Mouse (Mus musculus): ENCODE measurements around the gene Cpb1. TPM values are rescaled to one million over a fixed set of nuclear protein-coding genes. Genes with fewer than 3 reads are reported as not detected.

Cpb1 gene
- not detected in 2 replicates for polyA plus RNA-seq (2015; fragmentation: Nextera tagmentation; extraction: Ambion mirVana)

DNA sequence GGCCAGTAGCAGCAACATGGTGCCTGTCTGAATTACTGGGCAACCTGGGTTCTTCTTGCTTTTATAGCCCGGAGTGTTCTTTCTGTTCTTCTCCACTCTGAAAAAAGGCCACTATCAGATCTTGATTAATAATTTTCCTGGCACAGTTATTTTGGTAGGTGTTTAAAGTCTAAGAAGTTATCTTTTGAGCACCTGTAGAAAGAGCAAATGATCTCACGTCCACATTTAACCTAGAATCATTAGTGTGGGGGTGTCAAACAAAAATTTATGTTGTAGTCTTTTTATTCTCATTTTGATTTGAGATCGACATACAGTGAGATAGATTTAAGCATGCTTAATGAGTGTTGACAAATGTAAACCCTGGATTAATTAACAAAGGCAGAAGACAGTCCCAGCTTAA lies at the start of gene Cpb1:
Gene Cpb1, minus strand, starts transcription at position 101 of the 400 bp plus-strand sequence.
- no peaks in the 10 kb centered on the region for H3K27me3 ChIP-seq

DNA sequence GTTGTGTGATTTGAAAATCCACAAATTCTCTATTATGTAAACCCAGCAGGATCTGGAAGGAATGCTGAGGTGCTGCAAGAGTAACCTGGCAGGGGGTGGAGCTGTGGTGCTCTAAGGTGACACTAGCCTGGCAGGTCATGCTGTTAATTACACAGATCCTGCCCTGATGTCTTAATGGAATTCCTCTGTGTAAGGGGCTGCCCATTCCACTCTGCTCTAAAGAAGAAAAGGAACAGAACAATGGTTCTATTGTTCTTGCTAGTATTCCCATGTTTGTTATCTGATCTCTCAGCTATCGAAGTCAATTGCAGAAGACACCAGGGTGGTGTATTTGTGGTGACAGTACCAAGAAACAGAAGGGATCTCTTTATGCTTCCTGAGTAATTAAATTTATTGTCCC lies 41.7 kb upstream of the Cpb1 start:
- 5% methylated on average over 1 of the region's 1 CpGs for WGBS
- no peak for ATAC-seq
- H3K9ac ChIP-seq, result no peak overlapping the region

More for the DNA sequence above, at the start of gene Cpb1:
- Histone ChIP-seq H3K27ac (no peak within 1 kb of the TSS), H3K4me1 (no peaks in the 10 kb centered on the region), H3K9me3 (replicated peaks) (no peaks in the 10 kb centered on the region), H3K4me2 (no peak within 1 kb of the TSS), H3K4me3 (no peak within 1 kb of the TSS), H3K36me3 (ENCODE audit: poor library complexity, severe bottlenecking) (no peaks in the 10 kb centered on the region), H3K9ac (no peak within 1 kb of the TSS)
- WGBS, result 94% methylated on average over 3 of the region's 3 CpGs
- ATAC-seq, result no peak

DNA sequence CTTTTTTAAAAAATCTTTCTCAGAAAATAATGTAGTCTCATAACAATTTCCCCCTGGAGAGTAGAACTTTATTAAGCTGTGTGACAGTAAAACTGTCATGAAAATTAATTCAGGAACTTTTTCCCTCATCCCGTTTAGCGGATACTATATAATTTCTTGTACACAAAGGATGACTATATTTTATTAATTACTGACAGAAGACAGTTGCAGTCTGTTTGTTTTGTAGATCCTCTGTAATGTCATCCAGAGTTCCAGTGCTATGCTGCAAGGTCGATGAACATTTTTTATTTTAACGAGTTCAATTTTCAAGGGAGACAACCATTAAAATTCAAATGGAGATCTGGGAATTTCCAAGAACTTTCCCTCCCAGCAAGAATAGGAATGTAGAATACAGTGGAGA lies 33.6 kb upstream of the Cpb1 start:
- no peaks in the 10 kb centered on the region for H3K9me3 ChIP-seq (replicated peaks)
- ATAC-seq, result no peak
- H3K9ac ChIP-seq, result no peak overlapping the region
- H3K4me3 ChIP-seq, result no peak overlapping the region
- H3K4me2 ChIP-seq, result no peak overlapping the region
- no peaks in the 10 kb centered on the region for H3K27me3 ChIP-seq
- no peaks in the 10 kb centered on the region for H3K36me3 ChIP-seq (ENCODE audit: poor library complexity, severe bottlenecking)
- 90% methylated on average over 4 of the region's 4 CpGs for WGBS
- H3K4me1 ChIP-seq, result no peaks in the 10 kb centered on the region
- no peak overlapping the region for H3K27ac ChIP-seq

More for the DNA sequence above, 41.7 kb upstream of the Cpb1 start:
- Histone ChIP-seq H3K27me3 (no peaks in the 10 kb centered on the region), H3K9me3 (replicated peaks) (no peaks in the 10 kb centered on the region), H3K4me2 (no peak overlapping the region), H3K4me1 (no peaks in the 10 kb centered on the region), H3K36me3 (ENCODE audit: poor library complexity, severe bottlenecking) (no peaks in the 10 kb centered on the region), H3K27ac (no peak overlapping the region), H3K4me3 (no peak overlapping the region)

DNA sequence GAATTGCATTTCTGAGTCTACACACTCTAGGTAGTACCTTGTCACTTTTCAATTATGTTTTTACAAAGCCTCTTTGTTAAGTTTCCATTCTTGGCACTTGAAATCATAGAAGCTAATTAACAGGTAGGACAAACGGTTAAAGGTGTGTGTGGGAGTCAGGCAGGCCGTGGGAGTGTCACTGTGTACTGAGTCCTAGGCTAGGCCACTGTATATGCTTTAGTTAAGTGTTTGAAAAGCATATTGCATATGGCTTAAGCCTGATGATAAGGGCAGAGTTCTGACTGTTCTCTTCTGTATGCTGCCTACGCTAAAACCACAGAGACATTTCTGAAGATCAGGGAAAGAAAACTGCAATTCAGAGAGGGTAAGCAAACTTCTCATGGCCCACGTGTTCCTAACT lies 31.7 kb upstream of the Cpb1 start:
- 80% methylated on average over 4 of the region's 4 CpGs for WGBS

DNA sequence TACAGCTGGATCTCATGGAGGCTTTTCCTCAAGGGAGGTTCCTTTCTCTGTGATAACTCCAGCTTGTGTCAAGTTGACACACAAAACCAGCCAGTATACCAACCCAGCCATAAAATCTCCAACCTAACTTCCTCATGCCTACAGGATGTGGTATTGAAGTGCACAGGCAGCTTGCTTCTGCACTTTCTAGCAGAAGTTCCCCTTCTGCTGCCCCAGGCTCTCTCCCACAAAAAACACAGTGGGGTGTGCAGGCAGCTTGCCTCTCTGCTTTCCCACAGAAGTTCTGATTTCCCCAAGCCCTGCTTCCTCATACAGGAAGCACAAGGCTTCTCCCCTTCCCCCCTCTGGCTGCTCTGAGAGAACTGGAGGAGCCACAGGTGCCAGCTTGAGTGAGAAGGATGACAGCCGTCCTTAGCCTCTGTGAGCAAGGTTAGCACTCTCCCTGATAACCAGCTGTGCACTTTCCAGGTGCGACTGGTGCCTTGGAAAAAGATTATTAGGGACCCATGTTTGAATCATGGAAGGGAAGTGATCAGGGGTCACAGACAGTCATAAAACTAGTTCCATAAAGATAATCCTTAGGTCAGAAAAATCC lies 29.3 kb upstream of the Cpb1 start:
- no peaks in the 10 kb centered on the region for H3K36me3 ChIP-seq (ENCODE audit: poor library complexity, severe bottlenecking)
- H3K4me1 ChIP-seq, result no peaks in the 10 kb centered on the region
- ATAC-seq, result no peak
- H3K27me3 ChIP-seq, result no peaks in the 10 kb centered on the region
- H3K27ac ChIP-seq, result no peak overlapping the region
- no peaks in the 10 kb centered on the region for H3K9me3 ChIP-seq (replicated peaks)
- H3K9ac ChIP-seq, result no peak overlapping the region
- H3K4me2 ChIP-seq, result no peak overlapping the region
- 58% methylated on average over 2 of the region's 2 CpGs for WGBS
- no peak overlapping the region for H3K4me3 ChIP-seq

More for the DNA sequence above, 31.7 kb upstream of the Cpb1 start:
- H3K9me3 ChIP-seq (replicated peaks), result no peaks in the 10 kb centered on the region
- no peak for ATAC-seq
- H3K4me3 ChIP-seq, result no peak overlapping the region
- H3K36me3 ChIP-seq (ENCODE audit: poor library complexity, severe bottlenecking), result no peaks in the 10 kb centered on the region
- H3K27ac ChIP-seq, result no peak overlapping the region
- no peak overlapping the region for H3K9ac ChIP-seq
- H3K27me3 ChIP-seq, result no peaks in the 10 kb centered on the region
- H3K4me1 ChIP-seq, result no peaks in the 10 kb centered on the region
- H3K4me2 ChIP-seq, result no peak overlapping the region

DNA sequence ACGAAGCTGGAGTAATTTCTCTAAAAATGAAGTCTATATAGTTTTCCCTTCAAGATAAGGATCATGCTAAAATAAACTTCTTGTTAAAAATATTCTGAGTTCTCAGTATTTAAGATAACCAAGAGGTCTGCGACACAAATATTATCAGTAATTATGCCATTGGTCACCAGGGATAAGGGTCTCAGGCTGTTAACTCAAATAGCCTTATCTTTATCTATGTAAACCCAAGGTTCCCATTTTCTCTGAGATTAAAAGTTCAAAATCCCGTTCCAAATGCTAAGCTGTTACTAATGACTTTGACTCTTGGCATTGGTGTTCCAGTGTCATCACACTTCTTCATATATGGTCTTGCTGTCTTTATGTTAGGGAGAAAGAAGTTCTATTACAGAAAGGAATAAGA lies 20.0 kb upstream of the Cpb1 start:
- 81% methylated on average over 3 of the region's 3 CpGs for WGBS
- Histone ChIP-seq H3K36me3 (ENCODE audit: poor library complexity, severe bottlenecking) (no peaks in the 10 kb centered on the region), H3K9me3 (replicated peaks) (no peaks in the 10 kb centered on the region), H3K27me3 (no peaks in the 10 kb centered on the region), H3K4me3 (no peak overlapping the region), H3K4me2 (no peak overlapping the region), H3K27ac (no peak overlapping the region), H3K4me1 (no peaks in the 10 kb centered on the region), H3K9ac (no peak overlapping the region)
- no peak for ATAC-seq

DNA sequence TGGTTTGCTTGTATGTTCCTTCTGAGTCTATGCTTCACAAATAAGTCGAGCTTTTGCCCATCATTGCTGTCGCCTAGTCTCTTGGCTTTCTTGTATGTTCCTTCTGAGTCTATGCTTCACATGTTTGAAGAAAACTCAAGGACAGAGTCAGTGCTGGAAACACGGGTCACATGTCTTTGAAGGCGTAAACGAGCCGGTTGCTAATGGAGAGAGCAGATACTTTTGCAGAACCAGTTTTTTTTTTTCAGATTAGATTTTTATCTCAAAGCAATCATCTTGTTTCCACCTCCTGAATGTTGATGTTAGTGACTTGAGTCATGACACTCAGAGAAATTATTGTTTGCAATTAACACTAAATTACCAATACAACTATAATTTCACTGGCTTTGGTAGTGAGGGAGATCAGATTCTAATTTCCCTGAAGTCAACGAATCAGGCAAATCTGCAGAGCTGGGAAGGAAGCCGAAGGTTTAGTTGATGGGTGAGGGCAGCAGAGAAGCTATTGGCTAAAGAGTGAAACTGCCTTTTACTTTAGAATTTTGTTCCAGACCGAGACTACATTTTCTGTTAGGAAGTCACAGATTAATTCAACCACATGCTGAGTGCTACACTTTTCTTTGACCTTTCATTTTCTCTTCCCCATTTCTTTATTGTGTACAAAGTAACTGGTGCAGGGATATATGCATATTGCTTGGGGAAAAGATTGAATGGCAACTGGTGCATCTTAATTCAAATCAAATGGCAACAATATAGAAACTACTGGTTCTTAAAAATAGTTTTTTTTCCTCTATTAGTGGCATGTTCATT lies 19.2 kb upstream of the Cpb1 start:
- Histone ChIP-seq H3K27me3 (no peaks in the 10 kb centered on the region), H3K4me2 (no peak overlapping the region), H3K9ac (no peak overlapping the region), H3K27ac (no peak overlapping the region), H3K36me3 (ENCODE audit: poor library complexity, severe bottlenecking) (no peaks in the 10 kb centered on the region), H3K9me3 (replicated peaks) (no peaks in the 10 kb centered on the region), H3K4me1 (no peaks in the 10 kb centered on the region), H3K4me3 (no peak overlapping the region)
- no peak for ATAC-seq
- WGBS, result 80% methylated on average over 9 of the region's 9 CpGs

DNA sequence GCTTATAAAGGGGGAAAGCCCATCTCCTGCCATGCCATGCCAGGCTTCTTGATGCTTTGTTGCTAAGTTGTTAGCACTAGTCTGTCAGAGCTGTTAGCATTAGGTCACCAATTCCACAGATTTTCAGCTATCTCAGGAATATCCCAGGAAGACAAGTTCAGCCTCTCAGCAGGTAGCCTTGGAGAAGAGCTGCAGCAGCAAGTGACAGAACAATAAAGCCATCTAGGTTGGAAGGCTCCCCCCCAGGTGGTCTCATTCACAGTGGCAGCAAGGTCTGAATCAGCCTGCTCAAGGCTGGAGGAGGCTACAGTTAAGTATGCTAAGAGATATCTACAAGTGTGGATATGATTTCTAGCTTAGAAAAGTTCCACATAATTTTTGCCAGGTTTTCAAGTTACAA lies 15.8 kb upstream of the Cpb1 start:
- Histone ChIP-seq H3K27me3 (no peaks in the 10 kb centered on the region), H3K9ac (no peak overlapping the region), H3K36me3 (ENCODE audit: poor library complexity, severe bottlenecking) (no peaks in the 10 kb centered on the region), H3K9me3 (replicated peaks) (no peaks in the 10 kb centered on the region), H3K27ac (no peak overlapping the region), H3K4me3 (no peak overlapping the region), H3K4me2 (no peak overlapping the region), H3K4me1 (no peaks in the 10 kb centered on the region)
- no peak for ATAC-seq

DNA sequence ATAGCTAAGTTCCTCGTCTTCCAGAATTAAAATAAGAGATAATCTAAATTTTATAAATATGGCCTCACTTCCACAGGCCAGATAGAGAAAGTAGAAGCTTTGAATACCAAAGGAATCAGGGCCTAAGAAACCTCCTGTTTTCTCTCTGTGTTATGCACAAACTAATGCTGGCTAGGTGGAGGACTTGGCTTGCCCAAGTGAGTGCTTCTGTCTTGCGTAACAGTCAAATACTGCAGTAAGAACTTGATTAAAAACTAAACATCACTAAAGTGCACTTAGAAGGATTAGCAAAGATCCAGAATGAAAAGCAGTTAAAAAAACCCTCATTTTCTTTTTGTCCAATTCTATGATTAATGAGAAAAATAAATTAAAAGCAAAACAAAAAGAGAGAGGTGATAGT lies 13.2 kb upstream of the Cpb1 start:
- Histone ChIP-seq H3K27ac (no peak overlapping the region), H3K27me3 (no peaks in the 10 kb centered on the region), H3K9ac (no peak overlapping the region), H3K4me3 (no peak overlapping the region), H3K36me3 (ENCODE audit: poor library complexity, severe bottlenecking) (no peaks in the 10 kb centered on the region), H3K4me1 (no peaks in the 10 kb centered on the region), H3K4me2 (no peak overlapping the region), H3K9me3 (replicated peaks) (no peaks in the 10 kb centered on the region)
- 88% methylated on average over 2 of the region's 2 CpGs for WGBS
- no peak for ATAC-seq

DNA sequence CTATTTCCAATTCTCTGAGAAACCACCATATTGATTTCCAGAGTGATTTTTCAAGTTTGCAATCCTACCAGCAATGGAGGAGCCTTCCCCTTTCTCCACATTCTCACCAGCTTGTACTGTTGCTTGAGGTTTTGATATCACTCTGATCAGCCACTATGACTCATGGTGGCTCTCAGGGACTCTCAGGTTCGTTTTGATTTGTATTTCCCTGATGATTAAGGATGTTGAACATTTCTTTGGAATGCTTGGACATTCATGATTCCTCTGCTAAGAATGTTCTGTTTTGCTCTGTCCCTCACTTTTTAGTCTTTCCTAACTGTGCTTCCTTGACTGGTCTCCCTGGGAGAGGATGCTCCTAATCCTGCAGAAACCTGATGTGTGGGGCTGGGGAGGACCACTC lies 6.3 kb upstream of the Cpb1 start:
- no peak overlapping the region for H3K4me2 ChIP-seq
- H3K9me3 ChIP-seq (replicated peaks), result no peaks in the 10 kb centered on the region
- H3K27ac ChIP-seq, result no peak overlapping the region
- 65% methylated on average over 1 of the region's 1 CpGs for WGBS
- ATAC-seq, result no peak
- H3K4me3 ChIP-seq, result no peak overlapping the region
- H3K9ac ChIP-seq, result no peak overlapping the region
- H3K4me1 ChIP-seq, result no peaks in the 10 kb centered on the region
- H3K36me3 ChIP-seq (ENCODE audit: poor library complexity, severe bottlenecking), result no peaks in the 10 kb centered on the region
- no peaks in the 10 kb centered on the region for H3K27me3 ChIP-seq

DNA sequence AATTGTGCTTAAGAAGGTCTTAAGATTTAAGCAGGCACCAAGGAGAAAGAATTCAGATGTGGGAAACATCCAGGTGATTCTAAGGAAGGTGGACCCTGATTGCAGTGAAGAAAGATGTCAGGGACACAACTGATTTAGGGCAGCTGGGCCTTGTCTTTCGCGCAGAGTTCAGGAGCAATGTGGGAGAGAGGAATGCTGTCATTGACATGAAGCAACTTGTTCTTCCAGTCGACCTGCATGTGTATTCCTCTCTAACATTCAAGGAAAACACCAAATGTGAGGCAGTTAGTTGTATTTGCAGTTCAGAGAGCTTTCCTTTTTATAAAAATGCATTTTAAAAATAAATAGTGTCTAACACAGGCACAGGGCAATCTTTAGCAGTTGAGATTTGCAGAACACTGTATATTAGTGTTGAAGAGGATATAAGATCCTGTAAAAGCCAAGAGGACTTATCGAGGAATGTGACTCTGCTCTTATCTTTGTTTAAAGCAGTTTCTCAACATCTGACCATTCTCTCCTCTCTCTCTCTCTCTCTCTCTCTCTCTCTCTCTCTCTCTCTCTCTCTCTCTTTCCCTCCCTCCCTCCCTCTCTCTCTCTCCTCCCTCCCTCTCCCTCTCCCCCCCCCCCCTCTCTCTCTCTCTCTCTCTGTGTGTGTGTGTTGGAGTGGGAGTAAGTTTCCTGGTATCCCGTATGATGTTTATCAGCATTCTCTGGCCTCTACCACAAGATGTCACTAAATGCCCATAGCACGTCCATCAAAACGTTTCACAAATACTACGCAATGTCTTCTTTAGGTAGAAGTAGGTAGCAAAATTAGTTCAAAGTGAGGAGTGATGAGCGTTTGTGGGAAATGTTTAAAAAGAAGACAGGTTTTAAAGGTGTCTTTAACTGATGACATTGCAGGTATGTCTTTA lies 20.7 kb downstream of the Cpb1 start:
- Histone ChIP-seq H3K9me3 (replicated peaks) (no peaks in the 10 kb centered on the region), H3K4me2 (no peak overlapping the region), H3K4me3 (no peak overlapping the region), H3K4me1 (no peaks in the 10 kb centered on the region), H3K27me3 (no peaks in the 10 kb centered on the region), H3K27ac (no peak overlapping the region), H3K36me3 (ENCODE audit: poor library complexity, severe bottlenecking) (no peaks in the 10 kb centered on the region), H3K9ac (no peak overlapping the region)
- WGBS, result 45% methylated on average over 9 of the region's 9 CpGs
- ATAC-seq, result no peak

DNA sequence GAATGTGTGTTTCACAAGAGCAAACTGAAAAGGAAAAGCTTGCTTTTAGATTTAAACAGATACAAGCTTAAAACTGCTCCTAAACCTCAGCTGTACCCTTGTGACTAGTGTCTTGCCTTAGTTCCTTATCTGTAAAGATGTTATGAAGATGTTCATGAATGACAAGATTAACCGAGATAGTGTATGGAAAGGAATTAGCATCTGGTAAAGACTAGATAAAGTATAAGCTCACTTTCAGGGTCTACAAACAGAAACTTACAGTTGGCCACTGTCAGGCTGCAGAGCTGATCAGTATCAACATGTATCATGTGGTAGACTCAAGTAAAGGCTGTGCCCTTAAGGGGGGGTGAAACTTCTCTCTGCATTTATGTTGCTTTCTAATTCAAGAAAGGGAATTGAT lies 31.6 kb downstream of the Cpb1 start:
- H3K27ac ChIP-seq, result no peak overlapping the region
- H3K9ac ChIP-seq, result no peak overlapping the region
- no peak overlapping the region for H3K4me2 ChIP-seq
- no peaks in the 10 kb centered on the region for H3K4me1 ChIP-seq
- no peak overlapping the region for H3K4me3 ChIP-seq
- H3K36me3 ChIP-seq (ENCODE audit: poor library complexity, severe bottlenecking), result no peaks in the 10 kb centered on the region
- 91% methylated on average over 1 of the region's 1 CpGs for WGBS
- no peak for ATAC-seq
- H3K9me3 ChIP-seq (replicated peaks), result no peaks in the 10 kb centered on the region
- no peaks in the 10 kb centered on the region for H3K27me3 ChIP-seq

Measured in forebrain, embryonic 13.5 days (tissue).